Mouse (Mus musculus) small intestine, adult 2 months (tissue): Measurements from ENCODE around the gene Mical3.

Experiments
- CTCF ChIP-seq: fragments of 200-500 bp; IDR thresholded peaks from 2 replicates; pipeline ENCODE4 v1.5.1; 2012; ENCODE audit warnings: low read depth, mild to moderate bottlenecking, control low read depth, inconsistent platforms, low read length, moderate library complexity, mixed read lengths; ENCODE audit not compliant: insufficient replicate concordance, insufficient read length; ENCODE audit errors: extremely low read depth
- POLR2A ChIP-seq: fragments of 200-500 bp; IDR thresholded peaks from 2 replicates; pipeline ENCODE4 v1.6.1; 2012; ENCODE audit warnings: low read depth, mild to moderate bottlenecking, control low read depth, inconsistent platforms, low read length, moderate library complexity

DNA sequence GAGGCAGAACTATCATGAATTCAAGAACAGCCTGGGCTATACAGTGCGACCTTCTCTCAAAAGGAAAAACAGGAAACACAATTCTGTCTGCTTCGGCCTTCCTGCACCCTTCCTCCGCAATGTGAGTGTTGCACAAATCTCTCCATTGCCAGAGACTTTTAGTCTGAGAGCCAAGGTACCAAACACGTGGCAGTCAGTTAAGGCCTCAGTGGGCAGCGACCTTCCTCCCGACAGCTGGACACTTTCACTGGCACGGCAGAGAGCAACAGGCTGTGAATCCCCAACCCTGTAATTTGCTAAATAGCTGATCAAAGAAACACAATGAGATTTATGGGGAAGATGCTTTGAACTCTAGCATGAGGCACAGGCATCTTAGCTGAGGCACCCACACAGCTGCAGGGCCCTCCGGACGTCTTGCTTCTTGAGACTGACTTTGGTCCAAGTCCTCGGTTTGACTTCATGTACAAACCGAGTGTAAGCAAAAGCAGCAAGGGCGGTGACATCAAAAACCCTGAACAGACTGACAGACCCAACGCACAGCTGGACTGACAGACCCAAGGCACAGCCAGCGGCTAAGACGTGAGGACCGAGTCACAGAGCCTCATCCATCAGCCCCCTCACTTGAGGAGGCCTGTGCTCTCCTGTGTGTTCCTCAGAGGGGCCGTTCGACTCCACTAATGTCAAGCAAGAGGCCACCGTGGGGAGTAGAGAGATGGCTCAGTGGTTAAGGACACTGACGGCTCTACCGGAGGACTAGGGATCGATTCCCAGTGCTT is 73.4 kb downstream of the Mical3 start:
- TF ChIP-seq POLR2A = no peak
- TF ChIP-seq CTCF = no peak
